Mouse (Mus musculus) ovary, adult 18-20 months (tissue): ENCODE measurements around the gene Nupr1.

Experiments used
- DNase-seq: peaks from one replicate; pipeline ENCODE4 v3.0.0; 2022; ENCODE audit warnings: low spot score, mixed read lengths

Nupr1 gene

DNA sequence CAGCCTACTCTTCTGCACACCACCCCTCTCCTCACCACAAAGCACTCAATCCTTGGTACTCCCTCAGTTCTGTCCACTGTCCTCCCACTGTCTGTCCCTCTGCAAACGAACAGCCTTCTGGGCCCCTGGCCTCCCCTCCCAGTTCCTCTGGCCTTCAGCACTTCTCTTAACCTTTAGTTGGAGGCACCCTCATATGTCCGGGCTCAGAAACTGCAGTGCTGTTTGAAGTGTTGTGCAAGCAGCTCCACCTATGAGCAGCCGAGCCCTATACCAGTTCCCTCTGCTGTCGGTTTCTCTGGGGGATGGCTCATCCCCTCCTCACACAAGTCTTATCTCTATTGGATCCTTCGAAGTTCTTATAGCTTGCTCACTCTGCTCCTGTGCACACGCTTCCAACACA, 34.2 kb downstream of the Nupr1 start:
- no peak for DNase-seq

GRCm38 (mm10) chr7:126595890-126596289, 34.8 kb downstream of the Nupr1 start:
- DNase-seq = no peak

- no peak for DNase-seq
Observed at GRCm38 (mm10) chr7:126594862-126595561, 35.6 kb downstream of the Nupr1 start, which contains the start of gene Il27. Gene Il27, minus strand, starts transcription at chr7:126594941.

DNA sequence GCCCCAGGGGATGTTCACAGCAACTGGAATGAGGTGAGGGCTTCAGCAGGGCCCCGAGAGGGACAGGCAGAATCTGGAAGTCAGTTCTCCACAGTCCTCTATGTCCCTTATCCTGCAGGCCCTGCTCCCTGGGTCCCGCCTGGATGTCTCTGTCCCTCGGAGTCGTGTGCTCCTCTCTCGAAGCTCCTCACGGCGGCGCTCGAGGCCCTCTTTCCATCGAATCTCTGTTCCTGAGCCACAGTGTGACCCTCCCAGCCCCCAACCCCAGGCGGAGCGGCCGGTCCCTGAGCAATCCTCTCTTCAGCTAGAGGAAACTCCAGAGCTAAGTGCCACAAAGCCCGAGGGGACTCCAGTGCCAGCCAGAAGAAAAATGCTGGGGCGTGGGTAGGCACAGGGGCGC, 42.9 kb downstream of the Nupr1 start:
- DNase-seq = peak; percentile 43

DNA sequence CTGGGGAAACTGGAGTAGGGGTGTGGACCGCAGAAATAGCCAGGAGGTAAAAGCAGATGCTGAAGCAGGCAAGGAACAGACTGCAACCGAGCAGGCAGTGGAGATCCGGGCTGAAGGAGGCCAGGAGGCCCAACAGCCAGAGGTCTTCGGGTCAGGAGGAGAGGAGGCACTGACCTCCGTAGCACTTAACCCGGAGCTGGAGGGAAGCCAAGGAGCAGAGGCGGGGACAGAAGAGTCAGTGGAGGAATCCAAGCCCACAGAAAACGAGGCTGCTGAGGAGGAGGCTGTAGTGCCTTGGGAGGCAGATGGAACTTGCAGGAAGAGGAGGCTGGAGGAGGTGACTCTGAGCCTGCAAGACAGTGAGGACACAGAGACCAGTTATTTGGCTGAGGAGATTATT, 43.8 kb downstream of the Nupr1 start:
- DNase-seq = no peak

- no peak for DNase-seq
Observed at GRCm38 (mm10) chr7:126585717-126586116, 44.9 kb downstream of the Nupr1 start, which contains the start of gene Cln3. Gene Cln3, minus strand, starts transcription at chr7:126585817.

DNA sequence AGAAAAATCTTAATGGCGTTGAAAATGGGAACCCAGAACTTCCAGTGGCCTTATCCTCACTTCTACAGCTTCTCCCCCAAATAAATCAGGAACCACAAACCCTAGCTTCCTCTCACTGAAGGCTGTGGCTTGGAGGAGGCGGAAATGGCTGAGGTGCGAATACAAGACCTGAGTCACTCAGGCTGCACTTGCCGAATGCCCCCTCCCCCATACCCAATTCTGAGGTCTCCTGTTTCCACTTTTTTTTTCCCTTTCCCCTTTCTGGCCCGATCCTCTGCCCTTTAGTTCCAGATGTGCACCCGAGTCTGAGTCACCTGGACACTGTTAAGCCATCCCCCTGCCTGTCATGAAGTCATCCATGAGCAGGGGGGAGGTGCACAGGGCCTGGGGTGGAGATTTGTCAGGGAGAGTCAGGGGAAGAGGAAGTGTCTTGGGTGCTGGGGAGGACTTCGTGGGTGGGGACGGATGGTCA, 46.1 kb downstream of the Nupr1 start, which contains the start of gene Apobr:
TSS of gene Apobr (plus strand) at position 437 of the 472 bp plus-strand sequence.
- no peak for DNase-seq

DNA sequence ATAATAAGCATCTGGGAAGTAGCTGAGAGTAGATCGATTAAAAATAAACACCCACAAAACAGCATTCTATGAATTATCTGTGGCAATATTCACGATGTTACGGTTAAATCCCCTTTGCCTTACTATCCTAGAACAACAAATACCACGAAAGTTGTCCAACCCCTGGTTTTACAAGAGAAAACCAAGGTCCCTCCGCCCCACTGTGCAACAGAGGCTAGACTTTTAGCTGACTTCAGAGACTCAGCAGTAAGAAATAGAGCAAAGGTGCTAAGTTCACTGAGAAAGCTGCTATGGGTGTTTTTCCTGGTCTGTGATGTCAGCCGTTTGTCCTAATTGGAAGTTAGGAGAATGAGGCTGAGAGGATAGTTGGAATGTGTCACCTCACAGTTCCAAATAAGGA, 46.9 kb downstream of the Nupr1 start:
- DNase-seq = no peak

DNA sequence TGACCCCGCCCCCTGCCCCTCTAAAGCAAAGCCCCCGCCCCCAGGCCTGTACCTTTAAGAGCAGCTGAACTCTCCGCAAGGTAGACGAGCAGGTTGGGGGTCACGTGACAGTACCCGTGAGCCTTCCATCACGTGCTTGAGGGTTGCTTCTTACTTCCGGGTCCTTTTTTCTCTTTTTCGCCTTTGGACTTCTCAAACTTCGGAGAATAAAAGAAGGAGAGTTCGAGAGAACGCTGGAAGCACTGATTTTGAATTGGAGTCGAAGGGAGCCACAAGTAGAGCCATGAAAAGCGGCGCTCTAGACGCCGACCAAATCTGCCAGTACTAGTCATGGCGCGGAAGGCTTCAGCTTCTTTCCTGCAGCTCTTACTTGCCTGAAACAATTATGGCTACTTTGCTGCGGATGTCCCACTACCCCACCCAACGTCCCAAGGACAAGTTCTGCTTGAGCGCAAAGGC, 47.4 kb downstream of the Nupr1 start:
- DNase-seq = peak; percentile 80

DNA sequence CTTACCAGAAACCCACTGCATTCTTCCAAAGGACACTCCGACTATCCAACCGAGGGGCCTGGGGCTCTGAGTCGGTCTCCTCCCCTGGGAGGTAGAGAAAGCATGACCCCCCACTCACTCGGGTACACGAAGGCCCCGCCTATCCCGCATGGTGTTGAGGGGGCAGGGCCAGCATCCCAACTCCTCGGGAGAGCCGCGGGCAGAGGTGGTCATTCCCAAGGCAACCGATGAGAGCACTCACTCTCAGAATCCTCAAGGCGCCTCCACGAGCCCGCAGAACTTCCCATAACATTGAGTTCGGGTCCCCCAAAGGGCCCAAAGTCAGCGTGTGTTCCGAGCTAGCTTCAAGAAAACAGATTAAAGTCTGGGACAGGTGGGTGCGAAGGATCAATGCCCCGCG, 47.9 kb downstream of the Nupr1 start:
- peak; percentile 38 for DNase-seq

DNA sequence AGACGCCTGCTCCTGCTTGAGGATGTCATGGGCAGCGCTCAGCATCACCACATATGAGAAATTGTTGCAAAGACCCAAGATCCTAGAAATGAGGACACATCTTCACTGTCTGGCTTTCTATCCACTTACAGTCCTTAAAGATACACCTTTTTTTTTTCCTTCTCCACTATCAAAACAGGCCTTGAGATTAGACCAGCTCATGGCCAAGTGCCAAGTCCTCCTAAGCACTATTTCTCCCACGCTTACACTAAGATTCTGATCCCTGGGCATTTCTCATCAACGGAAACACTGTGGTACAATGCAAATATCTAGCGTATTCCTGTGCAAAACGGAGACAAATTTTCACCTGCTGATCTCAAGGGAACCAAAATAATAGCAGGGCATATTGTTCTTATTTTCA, 49.0 kb downstream of the Nupr1 start:
- DNase-seq = no peak

DNA sequence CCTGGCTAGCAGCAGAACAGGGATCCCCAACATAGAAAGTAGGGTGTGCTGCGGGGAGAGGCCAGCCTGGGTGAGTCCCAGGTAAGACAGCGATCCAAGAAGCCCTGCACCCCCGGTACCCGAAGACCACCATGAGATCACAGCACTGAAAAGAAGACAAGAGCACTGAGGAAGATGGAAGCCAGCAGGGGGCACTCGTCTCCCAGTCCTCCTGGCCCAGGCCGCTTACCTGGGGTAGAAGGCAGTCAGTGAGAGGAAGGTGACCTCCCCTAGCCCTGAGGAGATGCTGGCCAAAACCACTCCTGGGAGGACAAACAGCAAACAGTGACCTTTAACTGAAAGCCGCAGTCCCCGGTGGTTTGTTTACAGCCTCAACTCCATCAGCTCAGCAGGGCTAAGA, 51.5 kb downstream of the Nupr1 start:
- no peak for DNase-seq

GRCm38 (mm10) chr7:126576946-126577345, 53.7 kb downstream of the Nupr1 start:
- DNase-seq = no peak
